Mouse (Mus musculus) adrenal gland, postnatal 14 days (tissue): ENCODE data around the gene Foxp1. TPM values are rescaled to one million over a fixed set of nuclear protein-coding genes. Genes with fewer than 3 reads are reported as not detected.

ENCODE experiments used
- DNase-seq: peaks from one replicate; pipeline ENCODE4 v3.0.0; 2021; ENCODE audit warnings: mixed read lengths
- long read RNA-seq, 2 experiments: library from polyadenylated mRNA; stranded (forward); transcript quantifications; one replicate each; pipeline ENCODE4 v2.0.0; 2021
- total RNA-seq: library from RNA; stranded (reverse); gene quantifications from 2 replicates; pipeline ENCODE4 v1.2.3, GENCODE M21; 2021

The Foxp1 gene
- 46.4 and 64.0 TPM in 2 replicates for total RNA-seq
- long read RNA-seq, experiment 1, partial matches to known transcripts = 3 of 8 reads
- long read RNA-seq, experiment 1, other reads (novel, unspliced or antisense) = 5 of 8 reads
- long read RNA-seq, experiment 2, partial matches to known transcripts = 1 of 11 reads
- long read RNA-seq, experiment 2, other reads (novel, unspliced or antisense) = 9 of 11 reads

DNA sequence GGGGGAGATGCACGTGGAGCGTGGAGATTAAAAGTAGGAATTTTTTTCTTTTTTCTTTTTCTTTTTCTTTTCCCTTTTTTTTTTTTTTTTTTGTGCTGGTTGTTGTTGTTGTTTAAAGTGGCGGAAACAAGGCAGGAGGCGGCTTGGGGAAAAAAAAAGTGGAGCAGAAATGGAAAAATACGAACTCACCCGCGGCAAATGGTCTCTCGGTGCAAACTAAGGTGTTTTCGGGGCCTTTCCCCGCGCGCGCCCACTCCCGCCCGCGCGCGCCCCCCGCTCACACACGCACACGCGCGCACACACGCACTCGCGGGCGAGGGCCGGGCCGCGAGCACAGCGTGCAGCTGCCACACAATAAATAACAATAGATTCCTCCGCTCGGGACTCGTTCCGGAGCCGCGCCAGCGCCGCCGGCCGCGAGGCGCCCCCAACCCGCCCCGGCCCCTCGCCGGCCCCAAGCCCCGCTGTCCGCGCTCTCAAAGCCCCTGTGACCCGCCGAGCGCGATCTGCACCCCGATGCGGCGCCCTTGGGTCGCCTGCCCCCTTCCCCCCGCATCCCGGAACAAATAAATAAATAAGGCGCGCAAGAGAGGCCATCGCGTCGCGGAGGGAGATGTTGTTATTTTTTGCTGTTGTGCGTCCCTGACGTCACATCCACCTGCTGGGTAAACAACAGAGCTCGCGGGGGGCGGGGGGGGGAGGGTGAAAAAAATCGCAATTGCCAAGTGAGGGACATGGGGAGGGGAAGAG lies at the start of gene Foxp1:
Foxp1 (minus strand) TSS at position 363 of the 750 bp plus-strand sequence.
- DNase-seq = peak; percentile 83

DNA sequence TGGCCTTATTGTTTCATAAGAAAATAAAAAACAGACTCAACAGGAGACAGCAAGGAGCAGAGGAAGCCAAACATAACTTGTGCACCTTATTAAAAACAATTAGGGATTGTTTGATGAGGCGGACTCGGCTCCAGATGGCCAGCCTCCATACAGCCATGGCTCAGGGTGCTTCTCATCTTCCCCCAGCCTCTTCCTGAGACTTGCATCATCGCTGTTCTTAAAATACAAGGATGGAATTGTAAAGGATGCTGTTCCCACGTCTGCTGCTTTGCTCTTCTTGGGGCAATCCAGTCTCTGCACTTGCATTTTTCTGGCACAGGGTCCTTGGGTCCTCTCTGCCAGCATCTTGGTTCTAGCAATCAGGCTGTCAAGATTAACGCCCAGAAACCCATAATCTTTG lies 49.5 kb upstream of the Foxp1 start:
- no peak for DNase-seq

DNA sequence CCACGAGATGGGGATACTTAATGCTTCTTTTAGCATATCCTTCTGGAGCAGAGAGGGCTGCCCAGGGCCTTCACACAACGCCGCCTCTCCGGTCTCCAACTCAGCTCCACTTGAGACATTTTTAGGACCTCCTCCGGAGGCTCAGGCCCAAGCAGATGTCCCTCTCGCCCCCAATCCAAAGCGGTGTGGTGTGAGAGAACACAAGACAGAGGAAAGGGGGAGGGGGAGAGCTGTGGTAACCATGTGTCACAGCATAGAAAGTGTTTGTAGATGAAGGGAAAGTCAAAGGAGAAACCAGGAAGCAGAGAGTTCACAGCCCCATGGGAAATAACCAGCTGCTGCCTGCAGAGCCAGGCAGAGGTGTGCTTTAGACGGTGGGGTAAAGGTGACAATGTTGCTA lies 44.4 kb upstream of the Foxp1 start:
- DNase-seq = no peak

DNA sequence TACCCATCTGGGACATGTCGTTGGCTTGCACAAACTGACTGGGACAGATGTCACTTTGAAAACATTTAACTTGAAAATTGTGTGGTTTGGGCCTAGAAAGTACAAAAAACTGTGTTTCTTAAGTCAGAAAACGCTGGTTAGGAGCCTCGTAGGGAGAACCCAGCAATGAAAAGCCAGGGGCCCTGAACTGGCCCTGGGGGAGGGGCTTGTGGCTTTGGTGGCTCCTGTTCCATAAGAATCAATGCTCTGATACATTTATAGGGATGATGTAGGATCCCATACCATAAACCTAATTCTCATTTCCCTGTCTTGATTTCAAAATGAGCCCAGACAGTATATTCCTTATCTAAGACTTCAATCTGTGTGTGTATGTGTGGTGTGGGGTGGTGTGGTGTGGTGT lies 42.2 kb upstream of the Foxp1 start:
- DNase-seq = no peak

DNA sequence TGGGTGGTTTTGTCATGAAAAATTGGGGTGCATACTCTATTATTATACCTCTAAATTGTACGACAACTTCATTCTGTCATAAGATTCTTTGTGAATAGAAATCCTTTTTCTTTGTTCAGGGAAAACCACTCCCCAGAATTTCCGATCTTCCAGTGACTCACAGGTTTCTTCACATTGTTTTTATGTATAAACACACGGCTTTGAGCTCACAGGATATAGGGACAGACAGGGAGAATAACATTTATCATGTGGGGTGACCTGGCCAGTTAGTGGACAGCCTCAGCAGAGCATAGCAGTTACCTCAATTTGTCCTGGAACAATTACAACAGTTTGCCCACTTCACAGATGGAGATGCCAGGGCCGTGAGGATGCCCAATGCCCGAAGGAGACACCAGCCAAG lies 34.4 kb upstream of the Foxp1 start:
- DNase-seq = no peak

DNA sequence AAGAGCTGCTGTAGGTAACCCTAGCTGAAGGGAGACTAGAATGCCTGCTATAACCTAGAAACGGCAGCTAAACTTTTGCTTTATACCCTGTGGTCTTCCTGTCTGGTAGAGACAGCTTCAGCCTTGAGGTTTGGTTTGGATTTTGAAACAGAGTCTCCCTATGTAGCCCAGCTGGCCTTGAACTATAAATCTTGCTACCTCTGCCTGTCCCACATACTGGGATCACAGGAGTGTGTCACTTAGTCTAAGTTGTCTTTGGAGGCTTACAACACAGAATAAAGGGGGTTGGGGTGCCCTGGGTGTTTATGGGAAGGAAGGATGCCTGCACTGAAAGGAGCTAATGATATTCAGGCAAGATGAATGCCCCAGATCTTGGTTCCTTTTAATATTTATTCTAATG lies 30.3 kb upstream of the Foxp1 start:
- DNase-seq = peak; percentile 62

DNA sequence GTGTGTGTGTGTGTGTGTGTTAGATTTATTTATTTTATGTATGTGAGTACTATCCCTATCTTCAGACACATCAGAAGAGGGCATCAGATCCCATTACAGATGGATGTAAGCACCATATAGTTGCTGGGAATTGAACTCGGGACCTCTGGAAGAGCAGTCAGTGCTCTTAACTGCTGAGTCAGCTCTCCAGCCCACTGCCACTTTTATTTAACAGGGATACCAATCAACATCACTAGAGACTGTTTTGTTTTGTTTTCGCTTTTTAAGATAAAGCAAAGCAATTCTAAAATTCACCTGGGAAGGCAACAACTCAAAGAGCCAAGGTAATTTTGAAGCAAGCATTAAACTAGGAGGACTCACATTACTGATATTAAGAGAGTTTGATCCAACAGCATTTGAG lies 23.9 kb upstream of the Foxp1 start:
- DNase-seq = no peak

DNA sequence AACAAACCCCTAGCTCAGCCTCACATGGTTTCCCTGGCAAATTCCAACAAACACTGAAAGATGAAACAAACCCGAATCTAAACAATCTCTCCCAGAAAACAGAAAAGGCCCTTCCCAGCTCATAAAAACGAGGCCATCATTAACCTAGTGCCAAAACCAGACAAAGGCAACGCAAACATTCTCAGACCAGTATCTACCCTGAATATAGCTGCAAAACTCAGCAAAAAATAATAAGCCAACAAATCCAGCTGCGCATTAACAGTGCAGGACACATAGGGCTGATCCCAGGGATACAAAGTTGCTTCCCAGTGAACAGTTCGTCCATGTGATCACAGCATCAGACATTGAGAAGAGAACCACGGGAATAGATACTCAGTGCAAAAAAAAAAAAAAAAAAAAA lies 22.9 kb upstream of the Foxp1 start:
- DNase-seq = no peak

DNA sequence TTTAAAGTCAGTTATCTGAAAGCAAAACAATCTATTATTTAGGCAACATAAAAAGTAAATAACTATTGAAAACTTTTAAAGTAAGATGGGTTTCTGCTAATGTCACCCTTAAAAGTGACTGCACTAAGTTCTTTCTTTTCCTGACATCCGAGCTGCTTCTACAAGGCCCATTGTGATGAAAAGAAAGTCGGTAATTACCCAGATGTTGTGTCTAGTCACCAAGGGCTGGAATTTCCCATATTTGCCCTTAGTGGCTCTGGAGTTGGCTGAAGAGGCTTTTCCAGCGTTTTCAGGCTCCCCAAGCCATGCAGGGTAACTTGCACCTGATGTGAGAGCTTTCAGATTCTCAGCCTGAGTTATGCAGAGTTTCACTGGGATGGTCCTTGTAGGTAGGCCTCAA lies 18.6 kb upstream of the Foxp1 start:
- no peak for DNase-seq

DNA sequence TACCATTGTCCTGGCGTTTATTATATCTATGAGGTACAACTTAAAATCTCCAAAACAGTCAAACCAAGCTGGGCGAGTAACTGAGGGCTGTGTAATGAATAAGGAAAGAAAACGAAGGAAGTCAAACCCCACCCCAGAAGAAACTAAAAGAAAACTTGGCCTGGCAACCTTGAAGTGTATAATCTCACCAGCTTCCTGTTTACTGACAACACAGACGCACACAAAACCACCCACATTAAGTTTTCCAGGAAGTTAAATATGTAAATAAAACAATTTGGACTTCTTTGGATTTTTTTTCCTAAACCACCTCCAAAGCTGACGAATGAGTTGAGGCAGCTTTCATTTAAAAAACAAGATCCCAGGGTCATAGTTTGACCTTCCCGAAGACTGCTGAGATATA lies 18.1 kb upstream of the Foxp1 start:
- no peak for DNase-seq

DNA sequence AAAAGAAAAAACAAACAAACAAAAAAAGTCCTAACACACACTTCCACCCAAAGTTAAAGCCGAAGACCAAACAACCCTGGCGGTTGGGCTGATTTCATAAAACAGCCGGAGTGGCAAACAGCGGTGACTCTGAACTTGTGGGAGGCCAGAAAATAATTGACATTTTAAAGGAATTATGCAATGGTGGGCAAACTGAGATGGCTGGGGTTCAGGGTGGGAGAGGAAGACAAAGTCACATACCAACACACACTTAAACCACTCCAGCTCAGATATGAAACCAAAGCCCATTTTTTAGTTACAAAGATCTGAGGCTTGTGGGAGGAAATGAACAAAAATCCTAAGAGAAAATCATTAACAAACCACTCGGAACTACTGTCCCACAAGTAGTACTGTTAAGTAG lies 17.6 kb upstream of the Foxp1 start:
- DNase-seq = no peak

DNA sequence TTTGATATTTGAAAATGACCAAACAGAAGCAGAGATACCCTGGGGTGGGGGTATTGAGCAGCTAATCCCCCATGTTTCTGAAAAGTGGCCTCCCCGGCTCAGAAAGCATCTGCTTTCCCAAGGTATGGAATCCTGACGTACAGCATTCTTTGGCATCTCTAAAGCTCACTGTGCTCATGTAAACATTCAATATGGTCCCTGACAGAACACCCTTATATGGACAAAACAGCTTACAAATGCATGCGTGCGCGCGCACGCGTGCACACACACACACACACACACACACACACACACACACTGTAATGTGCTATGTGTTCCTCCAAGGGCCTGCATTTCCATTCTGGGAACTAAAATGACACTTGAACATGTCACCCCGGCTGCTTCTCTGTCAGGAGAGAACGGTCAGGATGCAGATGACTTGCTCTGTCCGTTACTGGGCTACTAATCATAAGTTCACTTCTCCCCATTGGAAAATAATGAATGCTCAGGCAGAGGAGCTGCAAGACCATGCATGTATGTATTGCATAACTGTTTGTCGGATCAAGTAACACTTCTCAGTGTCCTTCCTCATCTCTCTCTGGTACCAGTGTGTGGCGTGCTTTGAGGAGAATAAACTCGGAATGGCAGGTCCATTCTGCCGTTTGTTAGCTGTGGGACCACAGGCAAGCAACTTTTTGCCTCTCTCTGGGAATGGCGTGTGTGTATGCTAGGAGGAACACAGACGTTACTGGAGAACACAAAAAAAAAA lies 15.8 kb upstream of the Foxp1 start:
- DNase-seq = no peak

DNA sequence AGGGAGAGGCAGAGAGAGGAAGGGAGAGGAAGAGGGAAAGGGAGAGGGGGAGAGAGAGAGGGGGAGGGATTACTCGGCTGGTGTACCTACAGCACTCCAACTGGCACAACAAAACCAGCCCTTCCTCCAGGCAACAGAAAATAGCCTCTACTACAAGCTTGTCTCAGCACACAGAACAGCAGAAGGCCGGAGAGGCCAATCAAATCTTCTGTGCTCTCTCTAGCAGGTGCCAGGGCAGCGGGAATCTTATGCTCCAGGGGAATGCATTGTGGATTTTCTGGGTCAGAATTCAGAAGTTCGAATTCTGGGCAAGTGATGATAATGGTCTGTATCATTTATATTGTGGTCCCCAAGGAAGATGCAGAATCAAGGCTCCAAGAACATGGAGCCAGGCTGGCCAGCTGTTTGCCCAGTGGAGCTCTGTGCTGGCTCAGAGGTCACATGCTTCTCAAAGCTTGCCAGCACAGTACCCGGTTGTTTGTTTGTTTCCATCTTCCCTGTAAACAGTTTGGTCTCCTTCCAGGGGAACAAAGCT lies 11.8 kb upstream of the Foxp1 start:
- DNase-seq = no peak

DNA sequence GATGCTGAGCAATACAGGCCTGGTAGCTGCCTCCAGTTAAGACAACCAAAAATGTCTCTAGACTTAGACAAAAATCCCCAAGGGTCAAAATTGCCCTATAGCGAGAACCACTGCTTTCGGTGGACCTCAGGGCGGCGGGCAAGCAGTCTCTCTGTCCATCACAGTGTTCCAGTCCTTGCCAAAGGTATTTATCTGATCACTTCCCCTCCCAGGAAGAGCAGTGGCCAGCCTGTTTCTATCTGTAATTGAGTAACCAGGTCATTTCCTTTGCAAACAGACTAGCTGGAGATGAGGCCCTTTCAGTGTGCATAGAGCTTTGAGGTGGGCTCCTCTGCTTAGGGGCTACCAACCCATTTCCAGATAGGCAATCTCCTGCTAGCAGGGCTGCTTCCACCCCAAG lies 9.9 kb upstream of the Foxp1 start:
- no peak for DNase-seq

DNA sequence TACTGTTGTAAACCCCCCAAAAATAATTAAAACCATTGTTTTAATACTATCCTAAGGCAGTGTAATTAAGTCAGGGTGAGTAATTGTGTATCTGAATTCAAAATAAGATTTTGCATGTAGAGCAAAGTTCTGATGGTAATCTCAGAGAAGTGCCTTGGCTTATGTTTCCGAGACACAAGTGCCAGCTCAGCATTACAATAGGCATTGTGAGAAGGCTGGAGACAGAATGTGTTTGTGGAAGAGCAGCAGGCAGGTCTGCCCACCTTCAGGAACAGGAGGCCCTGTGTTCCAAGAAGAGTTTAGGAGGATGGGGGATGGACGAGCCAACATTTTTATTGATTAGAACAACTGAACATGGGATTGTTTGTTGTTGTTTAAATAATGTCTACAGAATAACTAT lies 6.5 kb upstream of the Foxp1 start:
- no peak for DNase-seq

DNA sequence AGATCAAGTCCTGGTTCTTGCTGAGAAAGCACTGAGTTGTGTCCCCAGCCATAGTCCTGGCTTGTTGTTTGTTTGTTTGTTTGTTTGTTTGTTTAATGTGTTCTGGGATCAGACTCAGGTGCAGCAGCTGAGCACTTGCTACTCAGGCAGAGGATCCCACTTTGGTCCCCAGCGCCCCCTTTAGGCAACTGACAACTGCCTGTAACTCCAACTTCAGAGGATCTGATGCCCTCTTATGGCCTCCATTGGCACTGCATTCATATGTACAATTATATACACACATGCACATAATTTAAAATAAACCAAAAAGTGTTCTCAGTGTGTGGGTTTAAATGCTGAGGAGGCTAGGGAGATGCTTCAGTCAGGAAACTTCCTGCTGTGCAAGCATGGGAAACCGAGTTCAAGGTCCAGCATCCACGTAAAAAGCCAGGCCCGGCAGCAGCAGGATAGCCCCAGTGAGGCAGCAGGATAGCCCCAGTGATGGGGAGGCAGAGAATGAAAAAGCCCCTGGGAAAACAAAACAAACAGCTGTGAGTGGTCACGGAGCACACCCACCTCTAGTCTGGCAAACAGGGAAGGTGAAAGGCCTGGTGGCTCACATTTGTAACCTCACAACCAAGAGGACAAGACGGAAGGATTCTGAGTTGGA lies 5.1 kb upstream of the Foxp1 start:
- DNase-seq = no peak

DNA sequence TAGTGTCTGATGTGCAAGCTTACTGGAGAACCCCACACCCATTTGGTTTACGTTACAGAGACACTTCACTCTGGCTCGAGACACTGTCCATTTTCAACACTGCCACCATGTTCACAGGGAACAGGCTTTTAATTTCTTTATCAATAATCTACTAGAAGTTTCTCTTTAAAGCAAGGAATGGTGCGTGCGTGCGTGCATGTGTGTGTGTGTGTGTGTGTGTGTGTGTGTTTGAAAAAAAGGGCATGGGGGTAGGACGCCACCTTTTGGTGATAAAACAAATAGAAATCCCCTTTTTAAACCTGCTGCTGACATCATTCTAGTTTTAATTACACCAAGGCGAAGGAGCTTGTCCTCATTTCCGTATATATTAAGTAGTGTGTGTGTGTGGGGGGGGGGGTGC lies 2.8 kb upstream of the Foxp1 start:
- DNase-seq = peak; percentile 59

DNA sequence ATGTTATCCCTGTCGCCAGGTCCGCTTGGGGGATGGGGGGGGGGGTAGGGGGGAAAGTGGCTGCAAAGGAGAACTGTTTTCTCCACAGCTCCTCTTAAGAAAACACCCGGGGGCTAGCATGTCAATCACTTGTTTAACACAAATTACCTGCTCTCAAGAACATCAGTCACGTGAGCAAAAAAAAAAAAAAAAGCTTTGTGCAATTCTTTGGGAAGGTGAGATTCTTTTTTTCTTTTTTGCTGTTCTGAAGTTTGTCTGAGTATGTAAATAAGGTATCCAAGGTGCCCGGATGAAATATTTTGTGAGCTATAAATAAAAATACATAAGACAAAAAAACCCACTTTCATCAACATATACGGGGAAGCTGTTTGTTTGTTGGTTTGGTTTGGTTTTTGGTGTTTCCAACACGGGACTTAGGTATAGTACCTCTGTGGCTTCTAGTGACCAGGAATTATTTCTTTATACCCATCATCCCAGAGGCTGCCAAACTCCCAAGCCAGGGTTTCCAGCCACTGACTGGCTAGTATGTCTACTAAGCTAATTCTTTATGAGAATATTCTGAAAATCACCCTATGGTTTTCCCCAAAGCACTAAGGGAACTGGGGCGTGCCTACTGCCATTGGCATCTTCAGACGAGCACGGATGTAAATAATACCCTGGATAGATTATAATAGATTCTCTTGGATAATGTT lies 1.3 kb upstream of the Foxp1 start:
- no peak for DNase-seq

DNA sequence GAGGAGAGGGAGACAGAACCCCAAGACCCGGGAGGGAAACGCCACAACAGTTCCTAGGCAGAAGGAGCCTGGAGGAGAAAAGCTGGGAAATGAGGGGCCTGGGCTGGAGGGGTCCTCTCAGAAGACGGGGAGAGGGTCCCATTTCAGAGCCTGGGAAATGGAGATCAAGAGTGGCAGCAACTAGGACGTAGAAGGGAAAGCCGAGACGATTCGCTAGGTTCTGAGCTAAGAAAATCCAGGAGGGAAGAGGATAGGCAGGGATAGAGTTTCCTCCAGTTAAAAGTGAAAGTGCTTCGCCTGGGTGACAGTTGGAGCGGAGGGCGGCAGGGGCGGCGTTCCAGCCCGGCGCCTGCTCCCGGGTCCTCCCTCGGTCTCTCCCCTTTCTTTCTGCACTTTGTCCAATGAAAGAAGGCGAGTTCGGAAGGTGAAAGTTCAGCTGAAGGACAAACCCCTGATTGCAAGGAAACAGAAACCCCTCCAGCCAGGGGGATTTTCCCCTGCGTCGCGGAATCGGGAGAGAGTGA lies 650 bp upstream of the Foxp1 start:
- DNase-seq = peak; percentile 85

DNA sequence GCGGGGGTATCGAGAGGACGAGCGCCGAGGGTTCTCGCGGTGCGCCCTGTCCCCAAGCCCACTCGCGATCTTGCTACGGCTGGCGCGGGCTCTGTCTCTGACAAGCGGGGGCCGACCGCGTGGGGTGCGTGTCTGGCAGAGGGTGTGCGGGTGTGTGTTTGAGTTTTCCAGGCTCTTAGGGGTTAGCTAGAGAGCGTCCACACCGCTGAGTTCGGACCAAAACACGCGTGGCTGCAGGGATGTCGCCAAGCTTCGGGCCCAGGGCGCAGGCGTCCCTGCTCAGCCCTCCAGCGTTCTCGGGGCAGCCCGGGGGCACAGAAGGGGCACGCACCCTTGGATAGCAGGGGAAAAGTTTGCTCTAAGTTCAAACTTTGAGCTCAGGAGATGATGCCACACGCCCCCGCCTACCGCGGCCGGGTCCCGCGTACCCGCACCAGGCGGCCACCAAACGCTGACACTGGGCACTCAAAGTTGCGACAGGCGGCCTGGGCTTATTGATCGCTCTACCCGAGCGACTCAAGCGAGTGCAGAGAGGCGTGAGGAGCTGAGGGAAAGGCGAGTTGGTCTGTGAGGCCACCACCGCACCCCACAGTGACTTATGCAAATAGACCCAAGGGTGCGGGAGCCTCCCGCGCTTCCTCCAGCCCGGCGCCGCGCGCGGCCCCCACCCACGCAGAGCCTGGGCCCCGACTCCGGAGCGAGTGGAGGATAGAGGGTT lies 721 bp downstream of the Foxp1 start:
- DNase-seq = peak; percentile 63

DNA sequence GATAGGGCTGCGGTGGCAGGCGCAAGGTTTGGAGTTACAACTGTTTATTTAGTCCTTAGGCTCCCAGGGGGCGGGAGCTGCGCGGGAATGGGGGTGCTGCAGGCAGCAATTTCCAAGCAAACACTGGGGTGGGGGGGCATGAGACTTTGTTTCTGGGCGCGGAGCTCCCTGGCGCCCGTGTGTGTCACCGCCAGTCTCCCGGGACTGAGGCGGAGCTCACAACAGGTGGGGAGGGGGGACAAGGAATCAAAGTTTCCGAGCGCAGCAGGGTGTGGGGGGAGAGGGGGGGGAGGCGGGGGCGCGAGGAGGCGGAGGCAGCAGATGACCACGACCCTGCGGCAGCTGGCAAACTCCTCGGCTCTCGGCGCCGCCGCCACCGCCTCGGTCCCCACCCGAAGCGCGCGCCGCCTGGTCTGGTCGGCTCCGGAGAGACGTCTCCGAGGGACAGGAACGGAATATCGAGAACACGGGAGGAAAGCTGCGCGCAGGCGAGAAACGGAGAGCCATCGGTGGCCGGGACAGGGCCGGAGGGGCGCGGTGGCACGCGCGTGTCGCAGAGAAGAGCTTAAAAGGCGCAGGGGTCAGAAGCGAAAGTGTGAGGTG lies 1.4 kb downstream of the Foxp1 start:
- peak; percentile 78 for DNase-seq
